Mouse (Mus musculus): Measurements from ENCODE around the gene Bmf. TPM values are rescaled to one million over a fixed set of nuclear protein-coding genes. Genes with fewer than 3 reads are reported as not detected.
"Not testable (repeated sequence)": the region's sequence is repeated elsewhere in the genome, so short reads cannot be mapped to it uniquely, and the experiment has no call there.

The Bmf gene
- polyA plus RNA-seq, 1 experiment from 2014 or later: 8.5 TPM

DNA sequence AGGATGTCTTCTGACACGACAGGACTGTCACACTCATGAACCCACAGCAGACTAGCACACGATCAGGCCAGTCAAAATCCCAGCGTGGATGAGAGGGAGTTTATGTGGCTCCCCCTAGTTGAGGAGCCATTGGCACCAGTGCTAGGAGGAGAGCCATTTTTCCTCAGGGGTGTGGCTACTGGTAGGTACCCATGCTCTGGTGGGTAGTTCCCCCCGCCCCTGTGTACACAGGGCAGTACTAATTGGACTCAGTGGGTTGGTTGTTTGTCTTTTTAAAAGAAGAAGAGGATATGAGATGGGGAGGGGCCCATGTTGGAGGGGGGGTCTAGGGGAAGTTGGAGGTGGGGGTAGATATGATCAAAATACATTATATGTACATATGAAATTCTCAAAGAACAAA, 12.5 kb upstream of the Bmf start:
- H3K27me3 ChIP-seq: no peaks in the 10 kb centered on the region
- no peak overlapping the region for H3K9ac ChIP-seq
- no peaks in the 10 kb centered on the region for H3K4me1 ChIP-seq
- H3K27ac ChIP-seq: no peak overlapping the region
- no peaks in the 10 kb centered on the region for H3K36me3 ChIP-seq
- no peak for ATAC-seq (ENCODE audit: borderline replicate concordance, extremely low read depth, low FRiP score, low TSS enrichment)
- H3K4me3 ChIP-seq: no peak overlapping the region
- 72% methylated on average over 4 of the region's 4 CpGs for WGBS
- H3K4me2 ChIP-seq: no peak overlapping the region
- H3K9me3 ChIP-seq: no peaks in the 10 kb centered on the region

DNA sequence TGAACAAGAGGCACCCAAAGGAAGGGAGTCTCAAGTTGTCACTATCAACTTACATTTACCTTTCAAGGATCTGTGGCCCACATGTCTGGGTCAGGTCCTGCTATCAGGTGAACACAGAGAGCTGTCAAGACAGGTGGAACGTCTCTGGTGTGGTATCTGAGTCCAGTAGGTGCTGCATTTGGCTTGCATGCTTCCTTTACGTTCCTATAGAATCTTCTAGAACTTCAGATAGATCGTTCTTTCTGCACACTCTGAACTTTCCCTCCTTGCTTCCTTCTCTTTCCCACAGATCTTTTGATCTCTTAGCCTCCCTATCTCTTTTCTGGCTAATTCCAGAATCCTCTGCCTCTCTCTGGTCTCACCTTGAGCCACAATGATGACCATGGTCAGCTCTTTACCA, 8.9 kb upstream of the Bmf start:
- 0 out of 2 replicates have a peak, but pooled peaks cover 4% of the 10 kb centered on the region for H3K4me1 ChIP-seq
- no peaks in the 10 kb centered on the region for H3K9me3 ChIP-seq
- no peak overlapping the region for H3K9ac ChIP-seq
- no peak overlapping the region for H3K4me3 ChIP-seq
- no peaks in the 10 kb centered on the region for H3K36me3 ChIP-seq
- ATAC-seq (ENCODE audit: borderline replicate concordance, extremely low read depth, low FRiP score, low TSS enrichment): no peak
- no peaks in the 10 kb centered on the region for H3K27me3 ChIP-seq
- H3K27ac ChIP-seq: no peak overlapping the region
- H3K4me2 ChIP-seq: no peak overlapping the region
- WGBS: 95% methylated on average over 3 of the region's 3 CpGs

DNA sequence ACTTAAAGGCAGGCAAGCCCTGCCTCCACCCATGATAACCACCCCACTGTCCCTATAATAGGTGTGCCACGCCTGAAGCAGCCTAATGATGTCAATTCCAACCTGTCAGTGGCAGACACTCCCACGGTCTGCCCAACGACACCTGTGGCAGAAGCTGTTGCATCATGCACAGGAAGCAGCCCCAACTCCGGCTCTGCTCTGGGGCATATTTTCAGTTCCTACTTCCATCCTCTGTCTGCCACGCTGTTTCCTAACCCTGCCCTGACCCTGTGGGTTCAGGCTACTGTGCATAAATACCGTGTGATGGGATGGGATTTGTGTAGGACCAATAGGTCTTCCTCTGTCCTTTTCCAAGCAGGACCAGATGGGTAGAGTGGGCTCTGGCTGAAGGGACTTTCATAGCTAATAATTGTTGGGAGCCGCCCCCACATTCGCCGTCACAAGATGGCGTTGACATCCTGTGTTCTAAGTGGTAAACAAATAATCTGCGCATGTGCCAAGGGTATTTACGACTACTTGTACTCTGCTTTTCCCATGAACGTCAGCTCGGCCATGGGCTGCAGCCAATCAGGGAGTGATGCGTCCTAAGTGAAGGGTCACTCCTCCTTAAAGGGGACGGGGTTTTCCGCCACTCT, 5.0 kb upstream of the Bmf start:
- not testable (repeated sequence) for H3K9me3 ChIP-seq, H3K4me1 ChIP-seq, H3K27me3 ChIP-seq, H3K36me3 ChIP-seq
- peak; percentile 32; the same call in 1 of the 2 replicates for ATAC-seq (ENCODE audit: borderline replicate concordance, extremely low read depth, low FRiP score, low TSS enrichment)
- Histone ChIP-seq H3K9ac (0 out of 2 replicates have a peak overlapping the region, but pooled peaks have one; percentile 5), H3K4me2 (peak overlapping the region; percentile 45), H3K27ac (0 out of 2 replicates have a peak overlapping the region, but pooled peaks have one; percentile 12), H3K4me3 (peak overlapping the region; percentile 37)
- WGBS: 62% methylated on average over 16 of the region's 17 CpGs

DNA sequence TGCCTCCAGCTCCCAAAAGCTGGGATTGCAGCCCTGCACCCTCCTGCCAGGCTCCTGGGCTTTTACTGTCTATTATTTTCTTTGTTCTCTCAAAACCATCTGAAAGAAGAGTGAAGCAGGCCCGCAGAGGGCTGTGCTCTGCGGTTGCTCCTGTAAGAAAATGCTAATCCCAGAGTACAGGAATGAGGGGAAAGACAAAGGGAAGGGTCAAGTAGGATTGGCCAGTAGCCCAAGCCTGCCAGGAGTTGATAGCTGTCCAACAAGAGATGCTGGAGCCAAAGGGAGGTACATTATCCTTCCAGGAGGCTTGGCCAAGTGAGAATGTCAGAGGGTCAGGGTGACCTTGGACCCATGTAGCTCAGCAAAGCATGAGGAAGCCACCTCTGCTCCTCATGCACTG, 2.1 kb upstream of the Bmf start:
- peaks cover 33% of the 10 kb centered on the region for H3K4me1 ChIP-seq
- H3K4me3 ChIP-seq: no peak overlapping the region
- no peaks in the 10 kb centered on the region for H3K27me3 ChIP-seq
- no peak for ATAC-seq (ENCODE audit: borderline replicate concordance, extremely low read depth, low FRiP score, low TSS enrichment)
- no peaks in the 10 kb centered on the region for H3K9me3 ChIP-seq
- no peak overlapping the region for H3K27ac ChIP-seq
- H3K9ac ChIP-seq: no peak overlapping the region
- 60% methylated on average over 2 of the region's 2 CpGs for WGBS
- H3K4me2 ChIP-seq: no peak overlapping the region
- no peaks in the 10 kb centered on the region for H3K36me3 ChIP-seq

DNA sequence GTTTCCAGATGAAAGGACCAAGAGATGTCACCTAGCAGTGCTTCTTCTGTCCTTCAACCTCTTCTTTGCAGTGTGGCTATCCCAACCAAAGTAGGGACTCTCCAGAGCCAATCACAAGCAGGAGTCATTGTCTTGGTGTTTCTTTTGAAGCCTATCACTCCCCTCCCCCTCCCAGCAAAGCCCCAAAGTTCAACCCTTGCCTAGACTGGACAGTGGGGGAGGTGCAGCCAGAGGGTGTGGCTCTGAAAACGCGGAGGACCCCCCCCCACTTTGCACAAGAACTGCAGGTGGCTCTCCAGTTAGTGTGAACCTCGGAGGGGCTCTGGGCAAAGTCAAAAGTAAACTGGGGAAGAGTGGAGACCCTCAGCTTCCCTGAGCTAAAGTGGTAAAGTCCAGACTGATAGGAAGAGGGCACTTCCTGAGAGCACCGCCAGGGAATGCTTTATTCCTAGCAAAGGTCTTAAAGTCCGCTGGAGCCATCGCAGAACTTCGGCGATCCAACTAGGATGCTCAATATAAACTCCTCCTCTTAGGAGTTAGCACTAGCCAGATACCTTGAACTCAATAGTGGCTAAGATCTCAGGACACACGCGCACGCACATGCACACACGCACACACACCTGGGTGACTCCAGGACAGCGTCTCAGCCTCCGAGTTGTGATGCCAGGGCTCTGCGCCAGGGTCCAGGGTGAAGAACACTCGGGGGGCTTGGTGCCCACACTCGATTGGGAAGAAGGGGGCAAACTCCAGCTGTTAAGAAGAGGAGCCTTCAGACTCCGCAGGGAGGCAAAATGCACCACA, 866 bp downstream of the Bmf start:
- Histone ChIP-seq H3K27ac (peak overlapping the region; percentile 98; the same call in 1 of the 2 replicates), H3K4me1 (peaks cover 59% of the 10 kb centered on the region), H3K36me3 (no peaks in the 10 kb centered on the region), H3K4me3 (peak overlapping the region; percentile 89), H3K9ac (peak overlapping the region; percentile 64), H3K9me3 (no peaks in the 10 kb centered on the region), H3K27me3 (no peaks in the 10 kb centered on the region), H3K4me2 (peak overlapping the region; percentile 79)
- no peak for ATAC-seq (ENCODE audit: borderline replicate concordance, extremely low read depth, low FRiP score, low TSS enrichment)
- WGBS: under 1% methylated on average over 18 of the region's 18 CpGs

DNA sequence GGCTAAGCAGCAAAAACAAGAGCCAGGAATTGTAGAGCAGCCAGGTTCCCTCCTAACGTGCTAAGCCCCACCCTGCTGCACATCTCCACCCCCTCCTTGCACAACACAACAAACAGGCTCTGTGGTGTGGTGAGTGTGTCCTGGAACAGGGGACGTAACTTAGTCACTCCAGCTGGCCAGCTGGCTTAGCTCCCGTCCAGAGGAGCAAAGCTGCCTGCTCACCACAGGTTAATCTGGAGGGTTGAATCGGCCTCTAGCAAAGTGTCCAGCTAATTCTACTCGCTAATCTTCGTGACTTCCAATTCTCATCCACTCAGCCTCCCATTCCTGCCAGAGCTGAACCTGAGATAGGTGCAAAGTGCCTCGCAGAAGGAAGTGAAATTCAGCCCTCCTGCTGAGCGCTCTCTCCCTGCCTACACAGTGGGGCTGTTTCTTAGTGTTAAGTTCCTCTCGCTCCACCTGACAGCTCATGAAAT, 1.9 kb downstream of the Bmf start:
- peak overlapping the region; percentile 17; the same call in 1 of the 2 replicates for H3K9ac ChIP-seq
- 18% methylated on average over 9 of the region's 9 CpGs for WGBS
- no peak for ATAC-seq (ENCODE audit: borderline replicate concordance, extremely low read depth, low FRiP score, low TSS enrichment)
- H3K27me3 ChIP-seq: no peaks in the 10 kb centered on the region
- no peaks in the 10 kb centered on the region for H3K9me3 ChIP-seq
- H3K27ac ChIP-seq: peak overlapping the region; percentile 98
- H3K4me1 ChIP-seq: peaks cover 70% of the 10 kb centered on the region
- peak overlapping the region; percentile 79 for H3K4me2 ChIP-seq
- H3K36me3 ChIP-seq: no peaks in the 10 kb centered on the region
- peak overlapping the region; percentile 89 for H3K4me3 ChIP-seq

DNA sequence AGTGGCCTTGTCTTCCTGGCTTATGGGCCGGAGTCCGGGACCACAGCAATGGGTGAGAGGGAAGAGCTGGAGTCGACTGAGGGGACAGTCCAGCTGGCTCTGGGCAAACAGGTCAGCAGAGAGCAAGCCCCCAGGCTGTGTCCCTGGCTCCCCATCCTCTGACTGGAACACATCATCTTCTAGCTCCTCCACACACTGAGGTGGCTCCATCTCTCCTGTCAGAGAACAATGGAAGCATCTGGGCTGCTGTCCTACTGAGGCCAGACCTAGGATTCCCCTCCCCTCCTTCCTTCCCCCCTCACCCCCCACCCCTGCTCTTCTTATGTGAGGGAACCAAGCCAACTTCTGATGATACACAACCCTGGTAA, 2.7 kb downstream of the Bmf start:
- 54% methylated on average over 3 of the region's 3 CpGs for WGBS
- Histone ChIP-seq H3K27ac (peak overlapping the region; percentile 98), H3K4me3 (peak overlapping the region; percentile 19), H3K27me3 (no peaks in the 10 kb centered on the region), H3K4me1 (peaks cover 78% of the 10 kb centered on the region), H3K36me3 (no peaks in the 10 kb centered on the region), H3K9me3 (no peaks in the 10 kb centered on the region), H3K9ac (peak overlapping the region; percentile 28; the same call in 1 of the 2 replicates), H3K4me2 (peak overlapping the region; percentile 79)
- ATAC-seq (ENCODE audit: borderline replicate concordance, extremely low read depth, low FRiP score, low TSS enrichment): no peak

DNA sequence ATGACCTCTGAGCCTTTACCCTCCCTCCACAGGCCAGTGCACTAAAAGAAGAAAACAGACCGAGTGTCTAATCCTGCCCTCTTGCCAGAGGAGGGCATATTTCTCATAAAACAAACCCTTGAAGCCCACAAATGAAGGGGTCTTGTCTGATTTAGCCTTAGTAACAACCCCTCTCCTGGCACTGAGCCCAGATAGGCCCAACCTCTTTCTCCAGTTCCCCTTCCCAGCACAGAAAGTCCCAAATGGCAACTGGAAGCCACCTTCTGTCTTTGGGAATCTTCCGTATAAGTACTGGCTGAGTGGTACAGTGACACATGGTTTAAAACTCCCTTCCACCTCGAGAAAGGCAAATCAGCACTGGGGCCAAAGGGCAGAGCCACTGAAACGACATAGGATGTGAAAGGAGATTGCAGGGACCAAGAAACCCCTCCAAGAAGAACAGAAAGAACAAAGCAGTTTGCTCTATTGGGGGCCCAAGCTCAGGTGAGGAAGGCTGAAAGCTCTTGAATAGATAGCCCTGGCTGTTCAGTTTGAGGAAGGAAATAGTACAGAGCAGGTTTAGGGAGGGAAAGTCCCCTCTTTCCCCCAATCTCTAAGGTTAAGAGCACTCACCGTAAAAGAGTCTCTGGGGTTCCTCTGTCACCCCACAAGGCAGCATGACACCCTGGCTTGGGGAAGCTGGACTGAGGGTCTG, 3.2 kb downstream of the Bmf start:
- ATAC-seq (ENCODE audit: borderline replicate concordance, extremely low read depth, low FRiP score, low TSS enrichment): no peak
- peak overlapping the region; percentile 29 for H3K9ac ChIP-seq
- H3K4me1 ChIP-seq: peaks cover 82% of the 10 kb centered on the region
- peak overlapping the region; percentile 19 for H3K4me3 ChIP-seq
- no peaks in the 10 kb centered on the region for H3K27me3 ChIP-seq
- peak overlapping the region; percentile 79 for H3K4me2 ChIP-seq
- H3K36me3 ChIP-seq: no peaks in the 10 kb centered on the region
- WGBS: 23% methylated on average over 5 of the region's 5 CpGs
- H3K27ac ChIP-seq: peak overlapping the region; percentile 98
- H3K9me3 ChIP-seq: no peaks in the 10 kb centered on the region

DNA sequence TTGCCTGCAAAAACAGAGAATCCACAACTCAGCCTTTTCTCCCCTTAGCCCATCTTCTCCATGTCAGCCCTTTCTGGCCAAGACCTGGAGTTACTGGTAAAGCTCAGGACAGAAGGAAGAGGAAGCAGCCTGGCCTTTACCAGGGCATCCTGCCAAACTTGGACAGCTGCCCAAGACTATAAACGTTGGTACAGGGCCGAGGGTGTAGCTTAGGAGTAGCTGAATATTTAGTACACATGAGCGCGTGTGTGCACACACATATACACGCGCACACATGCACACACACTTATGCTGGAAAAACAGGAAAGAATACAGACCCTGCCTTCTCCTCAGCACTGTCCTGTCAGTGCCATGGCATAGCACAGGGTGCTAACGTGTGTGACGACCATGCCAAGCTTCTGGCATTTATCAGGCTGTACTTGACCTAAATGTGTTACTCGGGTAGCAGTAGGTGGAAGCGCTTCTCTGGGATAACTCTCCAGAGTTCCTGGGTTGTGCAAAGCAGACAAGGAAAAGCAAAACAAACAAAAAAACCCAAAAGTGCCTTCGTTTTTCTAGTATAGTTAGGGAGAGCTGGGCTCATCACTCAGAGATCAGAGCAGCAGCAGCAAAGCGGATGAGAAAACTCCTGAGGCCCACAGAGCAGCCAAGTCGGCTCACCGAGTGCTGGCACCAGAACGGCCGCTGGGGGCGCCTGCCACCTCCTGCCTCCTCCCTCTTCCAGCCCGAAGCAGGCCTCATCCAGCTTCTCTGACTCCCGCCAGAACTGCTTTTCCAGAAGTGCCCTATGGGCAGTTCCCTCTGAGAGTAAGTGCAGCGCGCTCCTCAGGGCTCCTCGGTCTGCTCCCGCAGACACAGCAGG, 4.0 kb downstream of the Bmf start:
- whole genome bisulfite sequencing: 16% methylated on average over 23 of the region's 23 CpGs
- Histone ChIP-seq H3K36me3 (no peaks in the 10 kb centered on the region), H3K27ac (peak overlapping the region; percentile 98), H3K27me3 (no peaks in the 10 kb centered on the region), H3K4me1 (peaks cover 90% of the 10 kb centered on the region), H3K4me2 (peak overlapping the region; percentile 79), H3K9ac (peak overlapping the region; percentile 29), H3K4me3 (peak overlapping the region; percentile 19), H3K9me3 (no peaks in the 10 kb centered on the region)
- ATAC-seq (ENCODE audit: borderline replicate concordance, extremely low read depth, low FRiP score, low TSS enrichment): 0 out of 2 replicates have a peak, but pooled peaks have one; percentile 10

DNA sequence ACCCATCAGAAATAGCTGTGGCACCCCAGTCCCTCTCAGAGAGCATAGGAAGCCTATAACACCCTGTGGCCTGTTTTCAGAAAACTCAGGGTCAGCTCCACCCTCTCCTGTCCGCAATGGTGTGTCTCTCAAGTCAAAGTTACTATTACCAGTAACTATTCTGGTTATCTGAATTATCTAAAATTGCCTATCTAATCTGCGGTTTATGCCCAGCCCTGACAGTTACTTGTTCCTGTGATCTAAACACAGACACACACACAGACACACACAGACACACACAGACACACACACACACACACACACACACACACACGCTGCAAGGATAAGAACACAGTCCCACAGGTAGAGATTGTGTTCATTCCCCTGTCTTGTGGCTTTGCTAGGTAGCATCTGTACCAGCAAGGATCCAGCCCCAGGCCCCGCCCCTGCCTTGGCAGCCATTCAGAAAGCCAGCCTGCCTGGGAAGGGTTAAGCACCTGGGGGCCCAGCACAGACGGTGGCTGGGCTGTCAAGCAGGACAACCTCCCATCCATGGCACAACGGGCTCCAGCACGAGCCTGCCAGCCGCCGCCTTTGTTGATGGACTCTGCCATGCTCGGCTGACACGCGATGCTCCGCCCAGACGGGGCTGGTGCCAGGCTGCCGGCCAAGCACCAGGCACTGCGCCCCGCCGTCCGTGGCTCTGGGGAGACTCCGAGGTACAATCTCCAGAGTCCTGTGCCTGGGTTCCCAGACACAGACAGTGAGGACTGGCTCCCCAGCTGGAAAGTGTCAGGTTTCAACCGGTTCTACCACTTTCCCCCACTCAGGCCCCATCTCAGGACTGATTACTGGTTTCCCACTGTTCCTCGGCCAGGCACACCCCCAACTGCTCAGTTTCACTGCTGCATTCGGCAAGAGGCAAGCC, 5.3 kb downstream of the Bmf start:
- peak; percentile 79 for ATAC-seq (ENCODE audit: borderline replicate concordance, extremely low read depth, low FRiP score, low TSS enrichment)
- WGBS: 3% methylated on average over 23 of the region's 23 CpGs
- Histone ChIP-seq H3K27ac (peak overlapping the region; percentile 98), H3K4me1 (peaks cover 96% of the 10 kb centered on the region), H3K4me3 (peak overlapping the region; percentile 35), H3K9ac (peak overlapping the region; percentile 45), H3K27me3 (no peaks in the 10 kb centered on the region), H3K36me3 (no peaks in the 10 kb centered on the region), H3K4me2 (peak overlapping the region; percentile 79), H3K9me3 (no peaks in the 10 kb centered on the region)
